Mouse (Mus musculus) MEL (cell line): ENCODE data around the gene Gls. TPM values are rescaled to one million over a fixed set of nuclear protein-coding genes. Genes with fewer than 3 reads are reported as not detected.

Experiments used
- DNase-seq: peaks from one replicate; pipeline ENCODE4 v3.0.0; 2011; ENCODE audit warnings: low read depth, low spot score
- H3K27ac ChIP-seq: 2 replicates; pipeline ENCODE4 v1.5.1; 2012; ENCODE audit warnings: low read depth, mild to moderate bottlenecking, control low read depth, low read length, moderate library complexity; ENCODE audit not compliant: control insufficient read depth
- H3K27me3 ChIP-seq, 2 experiments: fragments of 150-350 bp in 1 of 2; sonication (generic) in 1 of 2; 2 replicates each; pipeline ENCODE4 v1.6.1; 2012; ENCODE audit warnings: low read length in 2 of 2, mild to moderate bottlenecking in 2 of 2, improper control_type of control experiment in 1 of 2, moderate library complexity in 1 of 2; ENCODE audit not compliant: insufficient read depth in 2 of 2, control insufficient read depth in 1 of 2
- H3K36me3 ChIP-seq, 2 experiments: 2 replicates each; pipeline ENCODE4 v1.6.1; 2012 to 2014; ENCODE audit warnings: low read length in 2 of 2, improper control_type of control experiment in 1 of 2, inconsistent platforms in 1 of 2, mild to moderate bottlenecking in 1 of 2; ENCODE audit not compliant: insufficient read depth in 2 of 2, control insufficient read depth in 1 of 2
- H3K4me1 ChIP-seq, 2 experiments: fragments of 150-350 bp in 1 of 2; sonication (generic) in 1 of 2; 2 replicates each; pipeline ENCODE4 v1.6.1; 2012; ENCODE audit warnings: low read length in 2 of 2, improper control_type of control experiment in 1 of 2, mild to moderate bottlenecking in 1 of 2; ENCODE audit not compliant: insufficient read depth in 2 of 2, control insufficient read depth in 1 of 2
- H3K4me3 ChIP-seq, 2 experiments: fragments of 150-350 bp in 1 of 2; sonication (generic) in 1 of 2; 2 replicates each; pipeline ENCODE4 v1.5.1; 2012; ENCODE audit warnings: low read depth in 2 of 2, low read length in 2 of 2, mild to moderate bottlenecking in 2 of 2, moderate library complexity in 2 of 2, control low read depth in 1 of 2, improper control_type of control experiment in 1 of 2; ENCODE audit not compliant: control insufficient read depth in 1 of 2, insufficient read depth in 1 of 2
- H3K79me2 ChIP-seq: 2 replicates; pipeline ENCODE4 v1.6.1; 2012; ENCODE audit warnings: mild to moderate bottlenecking, low read length, moderate library complexity; ENCODE audit not compliant: control insufficient read depth, poor library complexity, insufficient read depth
- H3K9ac ChIP-seq: 2 replicates; pipeline ENCODE4 v1.6.1; 2012; ENCODE audit warnings: low read depth, mild to moderate bottlenecking, control low read depth, low read length, moderate library complexity; ENCODE audit not compliant: control insufficient read depth, poor library complexity, severe bottlenecking
- H3K9me3 ChIP-seq: fragments of 150-350 bp; sonication (generic); replicated peaks from 2 replicates; pipeline ENCODE4 v1.6.1; 2012; ENCODE audit warnings: mild to moderate bottlenecking, low read length, improper control_type of control experiment, moderate library complexity; ENCODE audit not compliant: insufficient read depth
- CHD1 ChIP-seq: IDR thresholded peaks from 2 replicates; pipeline ENCODE4 v1.6.1; 2012; ENCODE audit warnings: low read depth, mild to moderate bottlenecking, inconsistent platforms, low read length, improper control_type of control experiment
- CTCF ChIP-seq, 3 experiments: IDR thresholded peaks in 2 of 3; conservative IDR thresholded peaks in 1 of 3; 2 replicates each; pipeline ENCODE4 v1.5.1; 2011 to 2012; ENCODE audit warnings: low read length in 3 of 3, low read depth in 2 of 3, mild to moderate bottlenecking in 2 of 3, improper control_type of control experiment in 1 of 3, inconsistent platforms in 1 of 3, mixed read lengths in 1 of 3, moderate library complexity in 1 of 3; ENCODE audit not compliant: control insufficient read depth in 1 of 3, insufficient read depth in 1 of 3, poor library complexity in 1 of 3, severe bottlenecking in 1 of 3
- MAFK ChIP-seq: IDR thresholded peaks from 2 replicates; pipeline ENCODE4 v1.6.1; 2011; ENCODE audit warnings: low read depth, mild to moderate bottlenecking, low read length, improper control_type of control experiment, borderline replicate concordance
- POLR2AphosphoS2 ChIP-seq: IDR thresholded peaks from 2 replicates; pipeline ENCODE4 v1.6.1; 2011; ENCODE audit warnings: low read length, improper control_type of control experiment
- POLR2AphosphoS5 ChIP-seq: IDR thresholded peaks from 2 replicates; pipeline ENCODE4 v1.6.1; 2012; ENCODE audit warnings: low read depth, borderline replicate concordance, mild to moderate bottlenecking, inconsistent platforms, low read length, moderate library complexity, mixed read lengths
- RAD21 ChIP-seq: IDR thresholded peaks from 2 replicates; pipeline ENCODE4 v1.6.1; 2011; ENCODE audit warnings: mild to moderate bottlenecking, low read depth, low read length, improper control_type of control experiment
- SIN3A ChIP-seq: IDR thresholded peaks from 2 replicates; pipeline ENCODE4 v1.6.1; 2012; ENCODE audit warnings: low read length, improper control_type of control experiment, inconsistent platforms
- SMC3 ChIP-seq: IDR thresholded peaks from 2 replicates; pipeline ENCODE4 v1.6.1; 2011; ENCODE audit warnings: low read depth, low read length, improper control_type of control experiment
- USF2 ChIP-seq, 2 experiments: IDR thresholded peaks; 2 replicates each; pipeline ENCODE4 v1.6.1; 2011 to 2012; ENCODE audit warnings: improper control_type of control experiment in 2 of 2, low read length in 2 of 2, borderline replicate concordance in 1 of 2, inconsistent platforms in 1 of 2, low read depth in 1 of 2, mild to moderate bottlenecking in 1 of 2; ENCODE audit not compliant: insufficient read depth in 1 of 2
- ZC3H11A ChIP-seq: IDR thresholded peaks from 2 replicates; pipeline ENCODE4 v1.6.1; 2012; ENCODE audit warnings: low read depth, mild to moderate bottlenecking, inconsistent platforms, low read length, improper control_type of control experiment
- ZKSCAN1 ChIP-seq: IDR thresholded peaks from 2 replicates; pipeline ENCODE4 v1.6.1; 2012; ENCODE audit warnings: low read depth, mild to moderate bottlenecking, inconsistent platforms, low read length, improper control_type of control experiment, moderate library complexity
- ZMIZ1 ChIP-seq: IDR thresholded peaks from 2 replicates; pipeline ENCODE4 v1.6.1; 2012; ENCODE audit warnings: low read depth, mild to moderate bottlenecking, inconsistent platforms, low read length, improper control_type of control experiment, moderate library complexity
- polyA plus RNA-seq, 2 experiments: library from polyadenylated mRNA; stranded (reverse) in 1 of 2; unstranded in 1 of 2; fragments of >175 nt in 1 of 2; fragments of >200 nt in 1 of 2; gene quantifications; 2 replicates each; pipeline versions ENCODE4 v1.2.1 to v1.2.4; 2012; ENCODE audit warnings: low replicate concordance in 2 of 2, low read depth in 1 of 2; ENCODE audit not compliant: insufficient read length in 2 of 2, insufficient read depth in 1 of 2, missing spikeins in 1 of 2
- total RNA-seq: library from RNA; depleted of rRNA; stranded (reverse); fragments of 300-350 nt; gene quantifications from 2 replicates; pipeline ENCODE4 v1.2.3, GENCODE M21; 2012

Gene Gls
- total and polyA plus RNA-seq, 3 experiments = 57.2 to 121 (median 91.9) TPM

DNA sequence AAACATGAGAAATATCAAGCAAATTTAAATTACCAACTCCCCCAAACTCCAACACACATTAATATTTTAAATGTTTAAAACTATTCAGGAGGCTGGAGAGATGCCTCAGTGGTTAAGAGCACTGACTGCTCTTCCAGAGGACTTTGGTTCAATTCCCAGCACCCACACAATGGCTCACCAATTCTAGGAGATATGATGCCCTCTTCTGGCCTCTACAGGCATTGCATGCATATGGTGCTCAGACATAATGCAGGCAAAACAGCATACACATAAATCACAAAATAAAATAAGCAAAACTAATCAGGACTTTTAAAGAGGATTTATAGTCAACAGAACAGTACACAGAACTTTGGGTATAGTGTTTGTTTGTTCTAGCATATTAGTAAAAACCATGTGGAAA, 16.3 kb downstream of the Gls start:
- H3K9me3 ChIP-seq = no peaks in the 10 kb centered on the region
- peaks cover 4 to 67% of the 10 kb centered on the region in 2 experiments; a peak in 3 of 4 replicates for H3K36me3 ChIP-seq
- H3K79me2 ChIP-seq = peaks cover 3% of the 10 kb centered on the region; the same call in 1 of the 2 replicates
- H3K27ac ChIP-seq = no peak overlapping the region
- no peaks in the 10 kb centered on the region for H3K27me3 ChIP-seq
- H3K4me1 ChIP-seq = no peaks in the 10 kb centered on the region
- peak; percentile 12; the same call in 1 of the 2 replicates for TF ChIP-seq RAD21
- TF ChIP-seq CTCF (IDR thresholded peaks at IDR 0.05 in 2 of 3, conservative IDR thresholded peaks at IDR 0.05 in 1 of 3; ENCODE audit: control insufficient read depth in 1 of 3, insufficient read depth in 1 of 3, low read depth in 2 of 3, low read length in 3 of 3, poor library complexity in 1 of 3, severe bottlenecking in 1 of 3) = peak; percentile 35 to 56 (median 48); a peak in 5 of 6 replicates
- no peak for TF ChIP-seq ZKSCAN1
- no peak overlapping the region for H3K9ac ChIP-seq
- peak; percentile 63 for DNase-seq
- H3K4me3 ChIP-seq = no peak overlapping the region

DNA sequence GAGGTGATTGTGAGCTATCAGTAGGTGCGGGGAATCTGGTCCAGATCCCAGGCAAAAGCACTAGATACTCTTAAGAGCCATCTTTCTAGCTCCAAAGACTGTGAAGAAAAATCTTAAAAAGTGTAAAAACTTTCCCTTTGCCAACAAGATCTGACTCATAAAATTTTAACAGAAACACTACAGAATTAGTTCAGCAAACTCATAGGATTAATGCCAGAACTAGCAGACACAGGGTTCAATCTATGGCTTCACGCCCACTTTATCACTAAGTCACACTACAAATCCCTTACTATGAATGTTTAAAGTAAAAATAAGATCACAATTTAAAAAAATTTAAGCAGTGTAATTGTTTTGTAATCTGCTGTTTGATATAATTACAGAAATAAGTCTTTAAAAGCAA, 50.0 kb downstream of the Gls start:
- no peak overlapping the region for H3K4me3 ChIP-seq
- no peaks in the 10 kb centered on the region for H3K4me1 ChIP-seq
- no peaks in the 10 kb centered on the region for H3K9me3 ChIP-seq
- no peak for TF ChIP-seq MAFK
- no peak for TF ChIP-seq RAD21
- no peak for TF ChIP-seq CHD1
- TF ChIP-seq SIN3A = no peak
- TF ChIP-seq SMC3 = no peak
- H3K27me3 ChIP-seq = no peaks in the 10 kb centered on the region
- H3K36me3 ChIP-seq = peaks cover 0 to 24% of the 10 kb centered on the region in 2 experiments
- no peak overlapping the region for H3K9ac ChIP-seq
- no peaks in the 10 kb centered on the region for H3K79me2 ChIP-seq
- H3K27ac ChIP-seq = no peak overlapping the region
- no peak for DNase-seq

DNA sequence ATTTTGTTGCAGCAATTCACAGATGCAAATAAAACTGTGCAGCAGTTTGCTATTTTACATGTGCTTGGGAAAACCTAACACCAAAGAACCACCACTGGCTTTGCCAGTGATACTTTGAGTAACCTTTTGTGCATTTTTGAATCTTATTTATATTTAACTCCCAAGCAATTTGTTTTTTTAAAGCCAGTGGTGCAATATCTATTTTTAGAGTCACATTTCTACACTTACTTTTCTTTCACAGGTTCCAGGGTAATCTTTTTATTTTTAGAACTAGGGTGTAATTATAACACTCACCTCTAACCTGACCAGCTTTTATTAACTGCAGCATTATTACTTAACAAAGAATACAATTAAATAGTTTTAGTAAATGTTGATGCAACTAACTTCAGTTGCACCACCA, 51.0 kb downstream of the Gls start:
- no peak overlapping the region for H3K9ac ChIP-seq
- no peaks in the 10 kb centered on the region for H3K27me3 ChIP-seq
- H3K36me3 ChIP-seq = peaks cover 0 to 22% of the 10 kb centered on the region in 2 experiments; a peak in 3 of 4 replicates
- H3K4me3 ChIP-seq = no peak overlapping the region
- no peak for DNase-seq
- no peak overlapping the region for H3K27ac ChIP-seq
- TF ChIP-seq ZMIZ1 = no peak
- TF ChIP-seq ZC3H11A = no peak
- no peak for TF ChIP-seq POLR2AphosphoS2
- TF ChIP-seq USF2 (IDR thresholded peaks at IDR 0.05; ENCODE audit: borderline replicate concordance in 1 of 2, insufficient read depth in 1 of 2, low read depth in 1 of 2, low read length in 2 of 2) = no peak
- TF ChIP-seq POLR2AphosphoS5 = no peak
- no peak for TF ChIP-seq SMC3
- TF ChIP-seq, all 39 proteins: peak for 0
- H3K4me1 ChIP-seq = no peaks in the 10 kb centered on the region
- H3K79me2 ChIP-seq = no peaks in the 10 kb centered on the region
- H3K9me3 ChIP-seq = no peaks in the 10 kb centered on the region
